Mouse (Mus musculus): Measurements from ENCODE around the gene Ugt1a1. TPM values are rescaled to one million over a fixed set of nuclear protein-coding genes. Genes with fewer than 3 reads are reported as not detected.
"Not testable (repeated sequence)": the region's sequence is repeated elsewhere in the genome, so short reads cannot be mapped to it uniquely, and the experiment has no call there.

Gene Ugt1a1
- not detected for polyA plus RNA-seq (2012; fragmentation: generic; extraction: Trizol)
- long read RNA-seq, experiment 1: 0 reads
- long read RNA-seq, experiment 2: 0 reads

- H3K36me3 ChIP-seq (ENCODE audit: control insufficient read depth, insufficient read depth): no peaks in the 10 kb centered on the region
- TF ChIP-seq CEBPB (IDR thresholded peaks at IDR 0.05; ENCODE audit: low read depth) (no peak), MAX (IDR thresholded peaks at IDR 0.05) (no peak), USF1 (IDR thresholded peaks at IDR 0.05; ENCODE audit: low read depth) (no peak), MYOD1 (IDR thresholded peaks at IDR 0.05; ENCODE audit: control insufficient read depth, insufficient read length, low read depth) (no peak), FOSL1 (IDR thresholded peaks at IDR 0.05; ENCODE audit: insufficient read depth, low read length, poor library complexity, severe bottlenecking) (no peak), MYOG (IDR thresholded peaks at IDR 0.05; ENCODE audit: control insufficient read depth, extremely low read depth, insufficient read length) (no peak), CTCF (IDR thresholded peaks at IDR 0.05; ENCODE audit: control insufficient read depth, insufficient read depth, insufficient read length) (no peak)
- no peaks in the 10 kb centered on the region for H3K79me2 ChIP-seq (ENCODE audit: control insufficient read depth, insufficient read depth)
- no peaks in the 10 kb centered on the region for H3K79me3 ChIP-seq (ENCODE audit: low read depth)
- H3ac ChIP-seq (ENCODE audit: control insufficient read depth, insufficient read length, low read depth): no peak within 1 kb of the TSS
- H3K4me3 ChIP-seq (ENCODE audit: insufficient read depth, poor library complexity, severe bottlenecking): no peak within 1 kb of the TSS
- H3K27me3 ChIP-seq (ENCODE audit: control insufficient read depth, insufficient read depth, insufficient read length): peaks cover 6% of the 10 kb centered on the region
Observed at GRCm38 (mm10) chr1:88211812-88212211, at the start of gene Ugt1a1. Gene Ugt1a1 (plus strand): TSS chr1:88211959.

GRCm38 (mm10) chr1:88165711-88166110, 46.0 kb upstream of the Ugt1a1 start, which contains the start of gene Ugt1a5:
Gene Ugt1a5 (plus strand): TSS chr1:88166012.
- Histone ChIP-seq H3K79me3 (ENCODE audit: low read depth) (no peaks in the 10 kb centered on the region), H3K27me3 (ENCODE audit: control insufficient read depth, insufficient read depth, insufficient read length) (no peaks in the 10 kb centered on the region)

DNA sequence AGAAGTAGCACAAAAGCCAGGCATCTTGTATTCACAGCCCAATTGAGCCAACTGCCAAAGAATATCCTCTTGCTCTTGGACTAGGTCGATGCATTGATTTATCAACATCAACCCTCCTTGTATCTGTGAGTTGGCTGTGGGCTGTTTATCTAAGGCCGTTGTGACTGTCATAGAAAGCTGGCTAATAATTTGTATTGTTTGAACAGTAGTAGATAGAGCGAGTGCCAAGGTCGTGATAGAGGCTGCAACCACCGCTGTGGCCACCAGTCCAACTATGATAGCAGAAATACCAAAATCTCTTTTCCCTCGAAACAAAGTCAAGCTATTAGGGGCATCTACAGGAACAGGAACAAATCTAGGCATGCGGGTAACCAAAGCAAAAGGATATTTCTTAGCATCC, 39.6 kb upstream of the Ugt1a1 start:
- H3K79me2 ChIP-seq (ENCODE audit: control insufficient read depth, insufficient read depth); H3ac ChIP-seq (ENCODE audit: control insufficient read depth, insufficient read length, low read depth); H3K36me3 ChIP-seq (ENCODE audit: control insufficient read depth, insufficient read depth); H3K27me3 ChIP-seq (ENCODE audit: control insufficient read depth, insufficient read depth, insufficient read length); H3K79me3 ChIP-seq (ENCODE audit: low read depth); H3K4me3 ChIP-seq (ENCODE audit: insufficient read depth, poor library complexity, severe bottlenecking): not testable (repeated sequence)

More at GRCm38 (mm10) chr1:88165711-88166110, 46.0 kb upstream of the Ugt1a1 start, which contains the start of gene Ugt1a5:
- Histone ChIP-seq H3K36me3 (ENCODE audit: control insufficient read depth, insufficient read depth) (no peaks in the 10 kb centered on the region), H3K79me2 (ENCODE audit: control insufficient read depth, insufficient read depth) (no peaks in the 10 kb centered on the region), H3ac (ENCODE audit: control insufficient read depth, insufficient read length, low read depth) (no peak within 1 kb of the TSS), H3K4me3 (ENCODE audit: insufficient read depth, poor library complexity, severe bottlenecking) (no peak within 1 kb of the TSS)
- TF ChIP-seq MAX (IDR thresholded peaks at IDR 0.05) (no peak), CEBPB (IDR thresholded peaks at IDR 0.05; ENCODE audit: low read depth) (no peak), MYOD1 (IDR thresholded peaks at IDR 0.05; ENCODE audit: control insufficient read depth, insufficient read length, low read depth) (no peak), MYOG (IDR thresholded peaks at IDR 0.05; ENCODE audit: control insufficient read depth, extremely low read depth, insufficient read length) (no peak), CTCF (IDR thresholded peaks at IDR 0.05; ENCODE audit: control insufficient read depth, insufficient read depth, insufficient read length) (no peak), USF1 (IDR thresholded peaks at IDR 0.05; ENCODE audit: low read depth) (no peak), FOSL1 (IDR thresholded peaks at IDR 0.05; ENCODE audit: insufficient read depth, low read length, poor library complexity, severe bottlenecking) (no peak)

DNA sequence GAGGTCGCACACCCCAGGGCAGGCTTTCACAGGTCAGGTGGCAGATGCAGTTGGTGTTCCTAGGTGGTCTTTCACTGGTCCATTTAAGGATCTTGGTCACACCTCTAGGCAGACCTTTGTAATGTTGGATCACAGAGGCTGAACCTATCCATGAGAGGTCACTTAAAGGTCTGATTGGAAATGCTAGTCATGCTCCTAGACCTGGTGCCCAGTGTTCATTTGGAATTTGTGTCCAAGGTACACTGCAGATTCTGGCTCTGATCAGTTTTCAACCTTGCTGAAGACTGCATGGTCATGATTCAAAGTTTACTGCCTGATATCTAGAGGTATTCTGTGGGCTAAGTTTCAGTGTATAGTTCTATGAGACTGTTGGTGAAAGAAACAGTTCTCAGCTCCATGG, 32.1 kb upstream of the Ugt1a1 start:
- Histone ChIP-seq H3ac (ENCODE audit: control insufficient read depth, insufficient read length, low read depth) (no peak overlapping the region), H3K4me3 (ENCODE audit: insufficient read depth, poor library complexity, severe bottlenecking) (no peak overlapping the region), H3K79me3 (ENCODE audit: low read depth) (no peaks in the 10 kb centered on the region), H3K27me3 (ENCODE audit: control insufficient read depth, insufficient read depth, insufficient read length) (no peaks in the 10 kb centered on the region), H3K79me2 (ENCODE audit: control insufficient read depth, insufficient read depth) (no peaks in the 10 kb centered on the region), H3K36me3 (ENCODE audit: control insufficient read depth, insufficient read depth) (no peaks in the 10 kb centered on the region)
- TF ChIP-seq MAX (IDR thresholded peaks at IDR 0.05) (no peak), CTCF (IDR thresholded peaks at IDR 0.05; ENCODE audit: control insufficient read depth, insufficient read depth, insufficient read length) (no peak), MYOG (IDR thresholded peaks at IDR 0.05; ENCODE audit: control insufficient read depth, extremely low read depth, insufficient read length) (no peak), CEBPB (IDR thresholded peaks at IDR 0.05; ENCODE audit: low read depth) (no peak), MYOD1 (IDR thresholded peaks at IDR 0.05; ENCODE audit: control insufficient read depth, insufficient read length, low read depth) (no peak), FOSL1 (IDR thresholded peaks at IDR 0.05; ENCODE audit: insufficient read depth, low read length, poor library complexity, severe bottlenecking) (no peak), USF1 (IDR thresholded peaks at IDR 0.05; ENCODE audit: low read depth) (no peak)

DNA sequence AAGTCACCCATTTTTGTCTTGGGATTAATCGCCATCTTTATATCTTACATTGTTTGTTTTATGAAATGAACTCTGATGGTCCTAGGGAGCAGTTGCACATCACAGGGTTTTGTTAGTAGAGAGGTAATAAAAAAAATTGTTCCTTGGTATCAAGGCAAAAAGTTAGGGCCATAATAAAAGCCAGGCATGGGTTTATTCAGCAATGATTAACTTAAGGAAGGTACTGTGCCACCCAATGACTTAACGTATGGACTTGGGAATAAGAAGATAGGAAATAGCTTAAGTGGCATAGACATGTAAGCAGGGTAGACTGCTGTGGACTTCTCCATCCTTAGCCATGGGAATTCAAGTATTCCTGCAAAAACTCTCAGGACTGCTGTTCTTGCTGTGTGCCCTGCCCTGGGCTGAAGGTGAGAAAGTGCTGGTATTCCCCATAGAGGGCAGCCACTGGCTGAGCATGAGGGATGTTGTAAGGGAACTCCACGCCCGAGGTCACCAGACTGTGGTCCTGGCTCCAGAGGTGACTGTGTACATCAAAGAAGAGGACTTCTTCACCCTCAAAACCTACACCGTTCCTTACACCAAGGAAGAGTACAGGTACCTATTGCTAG, 25.3 kb upstream of the Ugt1a1 start:
- Histone ChIP-seq H3K36me3 (ENCODE audit: control insufficient read depth, insufficient read depth) (no peaks in the 10 kb centered on the region), H3K79me3 (ENCODE audit: low read depth) (no peaks in the 10 kb centered on the region), H3K4me3 (ENCODE audit: insufficient read depth, poor library complexity, severe bottlenecking) (no peak overlapping the region), H3K27me3 (ENCODE audit: control insufficient read depth, insufficient read depth, insufficient read length) (peaks cover 4% of the 10 kb centered on the region), H3ac (ENCODE audit: control insufficient read depth, insufficient read length, low read depth) (no peak overlapping the region), H3K79me2 (ENCODE audit: control insufficient read depth, insufficient read depth) (no peaks in the 10 kb centered on the region)
- TF ChIP-seq MYOG (IDR thresholded peaks at IDR 0.05; ENCODE audit: control insufficient read depth, extremely low read depth, insufficient read length): no peak
- TF ChIP-seq USF1 (IDR thresholded peaks at IDR 0.05; ENCODE audit: low read depth): no peak
- no peak for TF ChIP-seq CTCF (IDR thresholded peaks at IDR 0.05; ENCODE audit: control insufficient read depth, insufficient read depth, insufficient read length)
- no peak for TF ChIP-seq MAX (IDR thresholded peaks at IDR 0.05)
- TF ChIP-seq FOSL1 (IDR thresholded peaks at IDR 0.05; ENCODE audit: insufficient read depth, low read length, poor library complexity, severe bottlenecking): no peak
- no peak for TF ChIP-seq MYOD1 (IDR thresholded peaks at IDR 0.05; ENCODE audit: control insufficient read depth, insufficient read length, low read depth)
- no peak for TF ChIP-seq CEBPB (IDR thresholded peaks at IDR 0.05; ENCODE audit: low read depth)

GRCm38 (mm10) chr1:88192136-88192535, 19.6 kb upstream of the Ugt1a1 start:
- Histone ChIP-seq H3K79me3 (ENCODE audit: low read depth) (no peaks in the 10 kb centered on the region), H3K27me3 (ENCODE audit: control insufficient read depth, insufficient read depth, insufficient read length) (peaks cover 4% of the 10 kb centered on the region), H3K36me3 (ENCODE audit: control insufficient read depth, insufficient read depth) (no peaks in the 10 kb centered on the region), H3K4me3 (ENCODE audit: insufficient read depth, poor library complexity, severe bottlenecking) (no peak overlapping the region), H3ac (ENCODE audit: control insufficient read depth, insufficient read length, low read depth) (no peak overlapping the region), H3K79me2 (ENCODE audit: control insufficient read depth, insufficient read depth) (no peaks in the 10 kb centered on the region)
- TF ChIP-seq MYOG (IDR thresholded peaks at IDR 0.05; ENCODE audit: control insufficient read depth, extremely low read depth, insufficient read length): no peak
- no peak for TF ChIP-seq USF1 (IDR thresholded peaks at IDR 0.05; ENCODE audit: low read depth)
- TF ChIP-seq MYOD1 (IDR thresholded peaks at IDR 0.05; ENCODE audit: control insufficient read depth, insufficient read length, low read depth): no peak
- no peak for TF ChIP-seq MAX (IDR thresholded peaks at IDR 0.05)
- TF ChIP-seq CEBPB (IDR thresholded peaks at IDR 0.05; ENCODE audit: low read depth): no peak
- no peak for TF ChIP-seq FOSL1 (IDR thresholded peaks at IDR 0.05; ENCODE audit: insufficient read depth, low read length, poor library complexity, severe bottlenecking)
- TF ChIP-seq CTCF (IDR thresholded peaks at IDR 0.05; ENCODE audit: control insufficient read depth, insufficient read depth, insufficient read length): no peak
